Mouse (Mus musculus) thymus, adult 2 months (tissue): ENCODE results near the gene Mpdz. TPM values are rescaled to one million over a fixed set of nuclear protein-coding genes. Genes with fewer than 3 reads are reported as not detected.

Experiments
- DNase-seq: peaks from one replicate; pipeline ENCODE4 v3.0.0; 2021
- H3K27ac ChIP-seq: fragments of 200-500 bp; 2 replicates; pipeline ENCODE4 v1.5.1; 2012; ENCODE audit warnings: low read length, control low read depth; ENCODE audit not compliant: control insufficient read depth, insufficient read depth
- H3K27me3 ChIP-seq: fragments of 200-500 bp; 2 replicates; pipeline ENCODE4 v1.6.1; 2012; ENCODE audit warnings: mild to moderate bottlenecking, low read length, moderate library complexity, mixed read lengths; ENCODE audit not compliant: control insufficient read depth, insufficient read depth
- H3K36me3 ChIP-seq: fragments of 200-500 bp; 2 replicates; pipeline ENCODE4 v1.6.1; 2012; ENCODE audit warnings: mild to moderate bottlenecking, low read length, moderate library complexity; ENCODE audit not compliant: control insufficient read depth, insufficient read depth
- H3K4me1 ChIP-seq: fragments of 200-500 bp; replicated peaks from 2 replicates; pipeline ENCODE4 v1.6.1; 2012; ENCODE audit warnings: low read length; ENCODE audit not compliant: control insufficient read depth, insufficient read depth
- H3K4me3 ChIP-seq: fragments of 200-500 bp; 2 replicates; pipeline ENCODE4 v1.5.1; 2012; ENCODE audit warnings: mild to moderate bottlenecking, low read length, control low read depth, moderate library complexity; ENCODE audit not compliant: control insufficient read depth, insufficient read depth
- CTCF ChIP-seq: fragments of 200-500 bp; IDR thresholded peaks from 2 replicates; pipeline ENCODE4 v1.5.1; 2012; ENCODE audit warnings: mild to moderate bottlenecking, control low read depth, low read length, moderate library complexity, borderline replicate concordance; ENCODE audit not compliant: control insufficient read depth, poor library complexity, insufficient read depth; ENCODE audit errors: extremely low read depth
- POLR2A ChIP-seq: fragments of 200-500 bp; IDR thresholded peaks from 2 replicates; pipeline ENCODE4 v1.6.1; 2012; ENCODE audit warnings: mild to moderate bottlenecking, low read length, control low read depth, moderate library complexity; ENCODE audit not compliant: control insufficient read depth, poor library complexity, insufficient read depth; ENCODE audit errors: extremely low read depth
- WGBS: fragments of 180-500 bp; shearing (Covaris S2); methylation state at CpG from one replicate; pipeline ENCODE4 v1.1.7; 2018; 5-methylcytosine and 5-hydroxymethylcytosine counted together
- polyA plus RNA-seq: library from polyadenylated mRNA; depleted of rRNA; stranded (reverse); fragments of >200 nt; gene quantifications from 2 replicates; pipeline ENCODE4 v1.2.3, GENCODE M21; 2012

Mpdz gene
- polyA plus RNA-seq, 1 experiment: 1.8 TPM

- H3K27me3 ChIP-seq: no peaks in the 10 kb centered on the region
- no peak overlapping the region for H3K27ac ChIP-seq
- H3K4me3 ChIP-seq: no peak overlapping the region
- 81% methylated on average over 5 of the region's 5 CpGs for WGBS
- no peaks in the 10 kb centered on the region for H3K4me1 ChIP-seq
- TF ChIP-seq CTCF (no peak), POLR2A (no peak)
- H3K36me3 ChIP-seq: no peaks in the 10 kb centered on the region
- DNase-seq: no peak
Observed at GRCm38 (mm10) chr4:81236227-81236626, 206.4 kb downstream of the Mpdz start.
